In the genomic region with DNA sequence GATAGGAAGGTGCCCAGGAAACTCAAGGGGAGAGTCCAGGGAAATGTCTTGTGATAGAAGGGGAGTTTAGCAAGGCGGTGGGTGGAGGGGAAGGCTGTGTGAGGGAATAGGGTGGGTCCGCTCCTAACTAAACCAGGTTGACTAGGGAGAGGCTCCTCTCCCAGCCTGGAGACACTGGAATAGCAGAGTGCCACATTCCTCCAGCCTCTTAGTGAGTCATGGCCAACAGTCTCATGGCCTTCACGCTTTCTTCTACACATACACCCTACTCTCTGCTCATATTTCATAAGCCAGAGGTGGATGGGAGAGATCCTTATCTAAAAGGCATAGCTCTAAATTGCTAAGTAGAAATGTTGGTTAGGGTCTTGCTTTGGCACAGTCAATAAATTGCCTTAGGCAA, we compare ENCODE assay signal across 22 mouse cellular contexts. TPM values are rescaled to one million over a fixed set of nuclear protein-coding genes. Genes with fewer than 3 reads are reported as not detected.
DNase-seq lines count a peak whose midpoint lies in the region; TF ChIP-seq lines count a peak whose summit lies in the region.
"Had no signal": no experiment of that assay in that cellular context is flagged by ENCODE, and none has a peak within 500 bp of the region (broad histone marks: within the 10 kb centered on the region; RNA-seq: fewer than 3 reads in every experiment).

No protein-coding gene starts in this region.

- no peaks in the 10 kb centered on the region for H3K36me3 ChIP-seq in heart, embryonic 10.5 days
- H3K36me3 ChIP-seq in MEL (ENCODE audit: control insufficient read depth in 1 of 2, insufficient read depth in 2 of 2, low read length in 2 of 2): peaks cover 0 to 20% of the 10 kb centered on the region in 2 experiments; a peak in 2 of 4 replicates
- H3K36me3 ChIP-seq: embryonic facial prominence, embryonic 10.5 days; embryonic facial prominence, embryonic 13.5 days; forebrain, embryonic 12.5 days; forebrain, embryonic 15.5 days; heart, embryonic 13.5 days; hindbrain, embryonic 12.5 days; hindbrain, embryonic 15.5 days had no signal

- H3K4me3 ChIP-seq in heart, embryonic 10.5 days: no peak overlapping the region
- H3K4me3 ChIP-seq in MEL (ENCODE audit: control insufficient read depth in 1 of 2, insufficient read depth in 1 of 2, low read depth in 2 of 2, low read length in 2 of 2): no peak overlapping the region
- H3K4me3 ChIP-seq: embryonic facial prominence, embryonic 10.5 days; embryonic facial prominence, embryonic 13.5 days; erythroblast, embryonic 14.5 days; forebrain, embryonic 12.5 days; forebrain, embryonic 15.5 days; heart, embryonic 13.5 days; hindbrain, embryonic 12.5 days; hindbrain, embryonic 15.5 days had no signal

- DNase-seq in adrenal gland, adult 2 months: peak; percentile 57
- DNase-seq in adrenal gland, postnatal 4 days (ENCODE audit: low spot score in 2 of 2): no peak
- peak; percentile 66 for DNase-seq in heart, embryonic 10.5 days (ENCODE audit: low spot score)
- DNase-seq in heart, postnatal 14 days: no peak
- DNase-seq in MEL (ENCODE audit: low read depth, low spot score): no peak
- no peak for DNase-seq in spleen, adult 18-20 months
- DNase-seq: cerebellum, adult 11-12 months; cerebellum, adult 8-10 months; cerebellum, postnatal 10 days; cerebellum, postnatal 36 days; embryo, embryonic 11 days; gastrocnemius, postnatal 25 days; heart, adult 18-20 months; kidney, adult 2 months had no signal

- no peaks in the 10 kb centered on the region for H3K9me3 ChIP-seq in heart, embryonic 10.5 days
- H3K9me3 ChIP-seq in MEL (replicated peaks; ENCODE audit: insufficient read depth, low read length): no peaks in the 10 kb centered on the region
- H3K9me3 ChIP-seq: embryonic facial prominence, embryonic 10.5 days; embryonic facial prominence, embryonic 13.5 days; forebrain, embryonic 12.5 days; forebrain, embryonic 15.5 days; heart, embryonic 13.5 days; hindbrain, embryonic 12.5 days; hindbrain, embryonic 15.5 days had no signal

- intact Hi-C loops in heart, postnatal 14 days (cut with DNase I): no loop called here

- TF ChIP-seq POLR2A in MEL (IDR thresholded peaks at IDR 0.05; ENCODE audit: control insufficient read depth in 1 of 2, insufficient read depth in 1 of 2, low read depth in 1 of 2, low read length in 2 of 2, poor library complexity in 1 of 2): no peak

- no peaks in the 10 kb centered on the region for H3K79me2 ChIP-seq in MEL (ENCODE audit: control insufficient read depth, insufficient read depth, low read length, poor library complexity)

- no peak overlapping the region for H3K27ac ChIP-seq in heart, embryonic 10.5 days
- H3K27ac ChIP-seq in MEL (ENCODE audit: control insufficient read depth, low read depth, low read length): no peak overlapping the region
- H3K27ac ChIP-seq: embryonic facial prominence, embryonic 10.5 days; embryonic facial prominence, embryonic 13.5 days; forebrain, embryonic 12.5 days; forebrain, embryonic 15.5 days; heart, embryonic 13.5 days; hindbrain, embryonic 12.5 days; hindbrain, embryonic 15.5 days had no signal

- no peak for TF ChIP-seq RAD21 in MEL (IDR thresholded peaks at IDR 0.05; ENCODE audit: low read depth, low read length)

- WGBS in heart, embryonic 10.5 days: 81% methylated on average over 3 of the region's 3 CpGs

- TF ChIP-seq CTCF in MEL (IDR thresholded peaks at IDR 0.05 in 2 of 3, conservative IDR thresholded peaks at IDR 0.05 in 1 of 3; ENCODE audit: control insufficient read depth in 1 of 3, insufficient read depth in 1 of 3, low read depth in 2 of 3, low read length in 3 of 3, poor library complexity in 1 of 3, severe bottlenecking in 1 of 3): no peak

- H3K27me3 ChIP-seq in heart, embryonic 10.5 days (ENCODE audit: insufficient read depth, poor library complexity, severe bottlenecking): no peaks in the 10 kb centered on the region
- H3K27me3 ChIP-seq in MEL (ENCODE audit: control insufficient read depth in 1 of 2, insufficient read depth in 2 of 2, low read length in 2 of 2): no peaks in the 10 kb centered on the region
- H3K27me3 ChIP-seq: embryonic facial prominence, embryonic 13.5 days; forebrain, embryonic 12.5 days; forebrain, embryonic 15.5 days; heart, embryonic 13.5 days; hindbrain, embryonic 12.5 days; hindbrain, embryonic 15.5 days had no signal

- TF ChIP-seq EP300 in MEL (IDR thresholded peaks at IDR 0.05; ENCODE audit: low read depth in 1 of 2, low read length in 2 of 2): no peak

- H3K4me1 ChIP-seq in heart, embryonic 10.5 days: peaks cover 15% of the 10 kb centered on the region
- H3K4me1 ChIP-seq in MEL (ENCODE audit: control insufficient read depth in 1 of 2, insufficient read depth in 2 of 2, low read length in 2 of 2): peaks cover 9 to 16% of the 10 kb centered on the region in 2 experiments
- H3K4me1 ChIP-seq: forebrain, embryonic 12.5 days had no signal

- no peak overlapping the region for H3K9ac ChIP-seq in MEL (ENCODE audit: control insufficient read depth, low read depth, low read length, poor library complexity, severe bottlenecking)
- H3K9ac ChIP-seq: embryonic facial prominence, embryonic 13.5 days; forebrain, embryonic 12.5 days; forebrain, embryonic 15.5 days; heart, embryonic 13.5 days; hindbrain, embryonic 12.5 days; hindbrain, embryonic 15.5 days had no signal

TF ChIP-seq in MEL, 35 proteins besides CTCF, POLR2A, EP300 and RAD21:
- TF ChIP-seq SMC3 (IDR thresholded peaks at IDR 0.05; ENCODE audit: low read depth, low read length) (no peak), GATA1 (IDR thresholded peaks at IDR 0.05; ENCODE audit: low read depth, low read length) (0 out of 2 replicates have a peak, but pooled peaks have one; percentile 14)

RNA-seq across cellular contexts. Expression of a gene that starts 12.9 kb away (rescaled TPM):
- 10 to 100 TPM; 12.4 to 15.2 TPM for total RNA-seq in adrenal gland, adult 2 months (2021)
- 6.1 and 7.4 TPM in 2 replicates for polyA plus RNA-seq in adrenal gland, adult 2 months (2012; rRNA removed)
- 10 to 100 TPM; 12.4 to 14.2 TPM for total RNA-seq in adrenal gland, postnatal 4 days (2021)
- 33.0 and 35.7 TPM in 2 replicates for polyA plus RNA-seq in heart, embryonic 10.5 days (2016; fragmentation: Nextera tagmentation; extraction: Ambion mirVana)
- 1 to 10 TPM; 3.3 to 3.6 TPM for total RNA-seq in heart, postnatal 14 days (2021)
- 18.8 and 20.8 TPM in 2 replicates for total RNA-seq in MEL (2012; rRNA removed)
- 10 to 100 TPM in 1 of 2 experiments, not detected in 1; 43.1 TPM for polyA plus RNA-seq in MEL (2012; ENCODE audit: insufficient read depth in 1 of 2, insufficient read length in 2 of 2, low read depth in 1 of 2, low replicate concordance in 2 of 2, missing spikeins in 1 of 2)

Comparison
In these comparisons a context has a peak if more than half of its experiments do, and no peak if none do; other contexts are left out.
1. DNase-seq: peak in adrenal gland, adult 2 months (single experiment) and heart, embryonic 10.5 days (single experiment); none in adrenal gland, postnatal 4 days (0 of 2), heart, postnatal 14 days (0 of 2), MEL (single experiment) and spleen, adult 18-20 months (0 of 2).